Mouse (Mus musculus) midbrain, embryonic 12.5 days (tissue): Measurements from ENCODE around the gene Smarca2. TPM values are rescaled to one million over a fixed set of nuclear protein-coding genes. Genes with fewer than 3 reads are reported as not detected.

Experiments
- ATAC-seq: fragments of 200-750 bp; cut with Nextera tagmentation; 2 replicates; pipeline ENCODE4 v1.8.0; 2017; ENCODE audit warnings: low read depth, moderate TSS enrichment, moderate library complexity; ENCODE audit not compliant: low FRiP score
- H3K27ac ChIP-seq: fragments of 300-500 bp; sonication (generic); replicated peaks from 2 replicates; pipeline ENCODE4 v1.5.1; 2016; ENCODE audit warnings: mild to moderate bottlenecking
- H3K27me3 ChIP-seq: fragments of 300-500 bp; sonication (generic); 2 replicates; pipeline ENCODE4 v1.6.1; 2016; ENCODE audit warnings: mild to moderate bottlenecking
- H3K36me3 ChIP-seq: fragments of 300-500 bp; sonication (generic); 2 replicates; pipeline ENCODE4 v1.6.1; 2016
- H3K4me1 ChIP-seq: fragments of 300-500 bp; sonication (generic); 2 replicates; pipeline ENCODE4 v1.6.1; 2016
- H3K4me2 ChIP-seq: fragments of 300-500 bp; sonication (generic); replicated peaks from 2 replicates; pipeline ENCODE4 v1.6.1; 2016; ENCODE audit warnings: mild to moderate bottlenecking, moderate library complexity
- H3K4me3 ChIP-seq: fragments of 300-500 bp; sonication (generic); 2 replicates; pipeline ENCODE4 v1.5.1; 2016; ENCODE audit warnings: mild to moderate bottlenecking
- H3K9ac ChIP-seq: fragments of 300-500 bp; sonication (generic); replicated peaks from 2 replicates; pipeline ENCODE4 v1.6.1; 2016; ENCODE audit warnings: mild to moderate bottlenecking, moderate library complexity
- H3K9me3 ChIP-seq: fragments of 300-500 bp; sonication (generic); 2 replicates; pipeline ENCODE4 v1.6.1; 2016; ENCODE audit warnings: mild to moderate bottlenecking
- WGBS: fragments of 180-500 bp; shearing (Covaris S2); methylation state at CpG from one replicate; pipeline ENCODE4 v1.1.7; 2016; 5-methylcytosine and 5-hydroxymethylcytosine counted together
- polyA plus RNA-seq: library from polyadenylated mRNA; unstranded; fragments of >200 nt; fragmentation: Nextera tagmentation; extraction: Ambion mirVana; gene quantifications from 2 replicates; pipeline ENCODE4 v1.2.1, GENCODE M21; 2016

Gene Smarca2
- polyA plus RNA-seq, 1 experiment from 2014 or later, result 52.7 TPM

- H3K27ac ChIP-seq, result peak overlapping the region; percentile 75; the same call in 1 of the 2 replicates
- peaks cover 50% of the 10 kb centered on the region for H3K27me3 ChIP-seq
- peak; percentile 4; the same call in 1 of the 2 replicates for ATAC-seq
These were observed 829 bp downstream of the Smarca2 start for GRCm38 (mm10) chr19:26605438-26606320.

GRCm38 (mm10) chr19:26606321-26607155 lies 1.7 kb downstream of the Smarca2 start:
- Histone ChIP-seq H3K9ac (peak overlapping the region; percentile 59), H3K27me3 (peaks cover 46% of the 10 kb centered on the region), H3K9me3 (no peaks in the 10 kb centered on the region), H3K36me3 (no peaks in the 10 kb centered on the region), H3K4me1 (peaks cover 22% of the 10 kb centered on the region), H3K27ac (peak overlapping the region; percentile 15; the same call in 1 of the 2 replicates), H3K4me3 (peak overlapping the region; percentile 63), H3K4me2 (peak overlapping the region; percentile 99)
- WGBS, result under 1% methylated on average over 63 of the region's 63 CpGs
- ATAC-seq, result peak; percentile 28

More at GRCm38 (mm10) chr19:26605438-26606320, 829 bp downstream of the Smarca2 start:
- Histone ChIP-seq H3K36me3 (no peaks in the 10 kb centered on the region), H3K4me1 (peaks cover 22% of the 10 kb centered on the region), H3K4me2 (peak overlapping the region; percentile 99), H3K9ac (peak overlapping the region; percentile 59), H3K4me3 (peak overlapping the region; percentile 63), H3K9me3 (no peaks in the 10 kb centered on the region)
- WGBS, result 0% methylated on average over 42 of the region's 44 CpGs

GRCm38 (mm10) chr19:26607156-26607536 lies 2.3 kb downstream of the Smarca2 start:
- peaks cover 22% of the 10 kb centered on the region for H3K4me1 ChIP-seq
- H3K4me2 ChIP-seq, result peak overlapping the region; percentile 99
- H3K9me3 ChIP-seq, result no peaks in the 10 kb centered on the region
- peaks cover 40% of the 10 kb centered on the region for H3K27me3 ChIP-seq
- no peaks in the 10 kb centered on the region for H3K36me3 ChIP-seq
- 0% methylated on average over 44 of the region's 56 CpGs for WGBS
- 0 out of 2 replicates have a peak, but pooled peaks have one; percentile 20 for ATAC-seq
- peak overlapping the region; percentile 63 for H3K4me3 ChIP-seq
- peak overlapping the region; percentile 26; the same call in 1 of the 2 replicates for H3K27ac ChIP-seq
- peak overlapping the region; percentile 59 for H3K9ac ChIP-seq

GRCm38 (mm10) chr19:26607551-26608433 lies 2.9 kb downstream of the Smarca2 start:
- H3K27me3 ChIP-seq, result peaks cover 33% of the 10 kb centered on the region
- under 1% methylated on average over 38 of the region's 39 CpGs for WGBS
- no peaks in the 10 kb centered on the region for H3K36me3 ChIP-seq
- peak overlapping the region; percentile 59 for H3K9ac ChIP-seq
- H3K4me3 ChIP-seq, result peak overlapping the region; percentile 63
- H3K9me3 ChIP-seq, result no peaks in the 10 kb centered on the region
- peaks cover 22% of the 10 kb centered on the region for H3K4me1 ChIP-seq
- no peak for ATAC-seq
- peak overlapping the region; percentile 99 for H3K4me2 ChIP-seq
- 0 out of 2 replicates have a peak overlapping the region, but pooled peaks have one; percentile 26 for H3K27ac ChIP-seq

- peak overlapping the region; percentile 63; the same call in 1 of the 2 replicates for H3K4me3 ChIP-seq
- no peaks in the 10 kb centered on the region for H3K9me3 ChIP-seq
- H3K27me3 ChIP-seq, result peaks cover 29% of the 10 kb centered on the region
- WGBS, result 3% methylated on average over 7 of the region's 7 CpGs
- ATAC-seq, result no peak
- no peak overlapping the region for H3K27ac ChIP-seq
- H3K36me3 ChIP-seq, result no peaks in the 10 kb centered on the region
- H3K4me2 ChIP-seq, result peak overlapping the region; percentile 99
- H3K9ac ChIP-seq, result no peak overlapping the region
- peaks cover 22% of the 10 kb centered on the region for H3K4me1 ChIP-seq
These were observed 3.6 kb downstream of the Smarca2 start for GRCm38 (mm10) chr19:26608434-26608812.

GRCm38 (mm10) chr19:26609637-26610036 lies 4.8 kb downstream of the Smarca2 start:
- WGBS, result 31% methylated on average over 2 of the region's 2 CpGs
- Histone ChIP-seq H3K4me3 (no peak overlapping the region), H3K9me3 (no peaks in the 10 kb centered on the region), H3K4me1 (peaks cover 15% of the 10 kb centered on the region), H3K9ac (no peak overlapping the region), H3K4me2 (no peak overlapping the region), H3K27ac (no peak overlapping the region), H3K36me3 (no peaks in the 10 kb centered on the region), H3K27me3 (peaks cover 28% of the 10 kb centered on the region)
- ATAC-seq, result no peak

GRCm38 (mm10) chr19:26612995-26613394 lies 8.1 kb downstream of the Smarca2 start:
- no peaks in the 10 kb centered on the region for H3K36me3 ChIP-seq
- H3K4me1 ChIP-seq, result peaks cover 12% of the 10 kb centered on the region
- WGBS, result 77% methylated on average over 4 of the region's 4 CpGs
- peaks cover 13% of the 10 kb centered on the region for H3K27me3 ChIP-seq
- H3K9me3 ChIP-seq, result no peaks in the 10 kb centered on the region
- ATAC-seq, result no peak
- no peak overlapping the region for H3K27ac ChIP-seq
- no peak overlapping the region for H3K9ac ChIP-seq
- no peak overlapping the region for H3K4me3 ChIP-seq
- no peak overlapping the region for H3K4me2 ChIP-seq

GRCm38 (mm10) chr19:26613665-26614064 lies 8.8 kb downstream of the Smarca2 start:
- H3K4me2 ChIP-seq, result no peak overlapping the region
- H3K4me1 ChIP-seq, result peaks cover 5% of the 10 kb centered on the region; the same call in 1 of the 2 replicates
- no peaks in the 10 kb centered on the region for H3K36me3 ChIP-seq
- no peaks in the 10 kb centered on the region for H3K9me3 ChIP-seq
- H3K4me3 ChIP-seq, result no peak overlapping the region
- H3K9ac ChIP-seq, result no peak overlapping the region
- WGBS, result 80% methylated on average over 5 of the region's 5 CpGs
- no peak for ATAC-seq
- H3K27ac ChIP-seq, result no peak overlapping the region
- peaks cover 7% of the 10 kb centered on the region for H3K27me3 ChIP-seq

- Histone ChIP-seq H3K27me3 (no peaks in the 10 kb centered on the region; the same call in 1 of the 2 replicates), H3K4me3 (no peak overlapping the region), H3K9ac (no peak overlapping the region), H3K36me3 (no peaks in the 10 kb centered on the region), H3K27ac (no peak overlapping the region), H3K9me3 (no peaks in the 10 kb centered on the region), H3K4me1 (0 out of 2 replicates have a peak, but pooled peaks cover 2% of the 10 kb centered on the region), H3K4me2 (no peak overlapping the region)
- ATAC-seq, result no peak
- WGBS, result 44% methylated on average over 1 of the region's 1 CpGs
These were observed 11.4 kb downstream of the Smarca2 start for GRCm38 (mm10) chr19:26616271-26616670.

- no peaks in the 10 kb centered on the region for H3K36me3 ChIP-seq
- 0 out of 2 replicates have a peak, but pooled peaks cover 2% of the 10 kb centered on the region for H3K4me1 ChIP-seq
- no peak overlapping the region for H3K4me2 ChIP-seq
- no peak for ATAC-seq
- WGBS, result 93% methylated on average over 5 of the region's 5 CpGs
- H3K9ac ChIP-seq, result no peak overlapping the region
- no peaks in the 10 kb centered on the region; the same call in 1 of the 2 replicates for H3K27me3 ChIP-seq
- no peak overlapping the region for H3K27ac ChIP-seq
- no peaks in the 10 kb centered on the region for H3K9me3 ChIP-seq
- H3K4me3 ChIP-seq, result no peak overlapping the region
These were observed 12.4 kb downstream of the Smarca2 start for GRCm38 (mm10) chr19:26617287-26617686.

- H3K4me1 ChIP-seq, result peaks cover 8% of the 10 kb centered on the region
- H3K27me3 ChIP-seq, result no peaks in the 10 kb centered on the region
- no peaks in the 10 kb centered on the region for H3K9me3 ChIP-seq
- no peak overlapping the region for H3K4me3 ChIP-seq
- peak overlapping the region; percentile 63 for H3K27ac ChIP-seq
- ATAC-seq, result no peak
- no peak overlapping the region for H3K4me2 ChIP-seq
- 59% methylated on average over 8 of the region's 8 CpGs for WGBS
- no peak overlapping the region for H3K9ac ChIP-seq
- no peaks in the 10 kb centered on the region for H3K36me3 ChIP-seq
These were observed 25.9 kb downstream of the Smarca2 start for GRCm38 (mm10) chr19:26630712-26631235.
